ENCODE assay signal across 9 mouse cellular contexts in genomic region chr9:85325201-85325868, GRCm38 (mm10). TPM values are rescaled to one million over a fixed set of nuclear protein-coding genes. Genes with fewer than 3 reads are reported as not detected.
DNase-seq lines count a peak whose midpoint lies in the region; ATAC-seq lines count a peak whose summit lies in the region.
"Had no signal": no experiment of that assay in that cellular context is flagged by ENCODE, and none has a peak within 500 bp of the region (broad histone marks: within the 10 kb centered on the region; RNA-seq: fewer than 3 reads in every experiment).

No protein-coding gene starts in this region.

- DNase-seq in embryonic facial prominence, embryonic 10.5 days (ENCODE audit: low spot score): no peak
- DNase-seq in embryo, embryonic 11 days: peak; percentile 17
- peak; percentile 26 for DNase-seq in hindbrain, embryonic 11.5 days (ENCODE audit: low spot score)
- DNase-seq in left cerebral cortex, postnatal 25 days (ENCODE audit: low spot score in 2 of 2): no peak
- no peak for DNase-seq in thymus, postnatal 10 days (ENCODE audit: low spot score in 2 of 2)
- no peak for DNase-seq in layer of hippocampus, adult 18-20 months (ENCODE audit: low spot score in 2 of 2)

- ATAC-seq in embryonic facial prominence, embryonic 12.5 days (ENCODE audit: insufficient number of reproducible peaks, insufficient read depth, low FRiP score, low TSS enrichment): no peak
- ATAC-seq in hindbrain, embryonic 11.5 days (ENCODE audit: low FRiP score): no peak
- ATAC-seq in megakaryocyte-erythroid progenitor cell, adult 5-6 weeks (replicated peaks; ENCODE audit: low FRiP score, low TSS enrichment, poor library complexity, severe bottlenecking): peak; percentile 52

- H3K4me1 ChIP-seq in embryonic facial prominence, embryonic 12.5 days: no peaks in the 10 kb centered on the region
- H3K4me1 ChIP-seq in embryonic facial prominence, embryonic 10.5 days: peaks cover 17% of the 10 kb centered on the region
- H3K4me1 ChIP-seq in hindbrain, embryonic 11.5 days (replicated peaks; ENCODE audit: control insufficient read depth, insufficient read depth, low read length): peaks cover 4% of the 10 kb centered on the region; the same call in 1 of the 2 replicates

- no peak overlapping the region for H3K27ac ChIP-seq in embryonic facial prominence, embryonic 12.5 days
- no peak overlapping the region for H3K27ac ChIP-seq in embryonic facial prominence, embryonic 10.5 days (replicated peaks)
- H3K27ac ChIP-seq in hindbrain, embryonic 11.5 days (ENCODE audit: low read depth, low read length): no peak overlapping the region

- intact Hi-C loops in left cerebral cortex, postnatal 25 days (cut with DNase I): loop anchor here (5.0 kb wide), 4 partner anchors 983 to 1368 kb away; no protein-coding TSS in a partner anchor

- H3K9me3 ChIP-seq in embryonic facial prominence, embryonic 12.5 days: no peaks in the 10 kb centered on the region
- H3K9me3 ChIP-seq in embryonic facial prominence, embryonic 10.5 days: no peaks in the 10 kb centered on the region
- no peaks in the 10 kb centered on the region for H3K9me3 ChIP-seq in hindbrain, embryonic 11.5 days (ENCODE audit: control insufficient read depth, low read length)

- 39% methylated on average over 17 of the region's 17 CpGs for WGBS in embryonic facial prominence, embryonic 12.5 days
- WGBS in embryonic facial prominence, embryonic 10.5 days: 48% methylated on average over 17 of the region's 17 CpGs
- WGBS in hindbrain, embryonic 11.5 days: 48% methylated on average over 17 of the region's 17 CpGs

- no peaks in the 10 kb centered on the region for H3K36me3 ChIP-seq in embryonic facial prominence, embryonic 12.5 days
- H3K36me3 ChIP-seq in embryonic facial prominence, embryonic 10.5 days (replicated peaks): no peaks in the 10 kb centered on the region
- no peaks in the 10 kb centered on the region for H3K36me3 ChIP-seq in hindbrain, embryonic 11.5 days (ENCODE audit: control insufficient read depth, insufficient read depth, low read length)

- peaks cover 22% of the 10 kb centered on the region for H3K27me3 ChIP-seq in embryonic facial prominence, embryonic 12.5 days
- H3K27me3 ChIP-seq in embryonic facial prominence, embryonic 10.5 days (replicated peaks; ENCODE audit: low read depth, poor library complexity, severe bottlenecking): peaks cover 38% of the 10 kb centered on the region
- no peaks in the 10 kb centered on the region; the same call in 1 of the 2 replicates for H3K27me3 ChIP-seq in hindbrain, embryonic 11.5 days (ENCODE audit: control insufficient read depth, insufficient read depth, low read length)

- H3K4me2 ChIP-seq in embryonic facial prominence, embryonic 12.5 days (replicated peaks): peak overlapping the region; percentile 91
- no peak overlapping the region for H3K4me2 ChIP-seq in hindbrain, embryonic 11.5 days (replicated peaks; ENCODE audit: low read depth, low read length)

- H3K4me3 ChIP-seq in embryonic facial prominence, embryonic 12.5 days: peak overlapping the region; percentile 74
- no peak overlapping the region; the same call in 1 of the 2 replicates for H3K4me3 ChIP-seq in embryonic facial prominence, embryonic 10.5 days
- H3K4me3 ChIP-seq in hindbrain, embryonic 11.5 days (ENCODE audit: low read depth, low read length): peak overlapping the region; percentile 66

- no peak overlapping the region for H3K9ac ChIP-seq in embryonic facial prominence, embryonic 12.5 days
- no peak overlapping the region for H3K9ac ChIP-seq in hindbrain, embryonic 11.5 days (ENCODE audit: low read depth, low read length)

RNA-seq across cellular contexts. Expression of gene Tent5a, which starts 1.8 kb away (rescaled TPM):
- 6.1 and 6.9 TPM in 2 replicates for polyA plus RNA-seq in embryonic facial prominence, embryonic 12.5 days (2016; fragmentation: Nextera tagmentation; extraction: Ambion mirVana)
- 0.92 and 1.5 TPM in 2 replicates for polyA plus RNA-seq in embryonic facial prominence, embryonic 10.5 days (2016; fragmentation: Nextera tagmentation; extraction: Ambion mirVana)
- 4.9 and 5.2 TPM in 2 replicates for polyA plus RNA-seq in hindbrain, embryonic 11.5 days (2014; fragmentation: Nextera tagmentation; extraction: Ambion mirVana)
- total RNA-seq in megakaryocyte-erythroid progenitor cell, adult 5-6 weeks (2014; fragmentation: Nextera tagmentation): 26.0 and 27.2 TPM in 2 replicates
- 26.6 and 33.7 TPM in 2 replicates for total RNA-seq in megakaryocyte-erythroid progenitor cell, adult 5-6 weeks (2017)
- total RNA-seq in left cerebral cortex, postnatal 25 days (2021): 1 to 10 TPM; 3.6 to 3.7 TPM
- total RNA-seq in layer of hippocampus, adult 18-20 months (2021): 1 to 10 TPM; 3.5 to 5.3 TPM

RNA-seq across cellular contexts. Expression of gene Gm11114, which starts 12.8 kb away (rescaled TPM):
- polyA plus RNA-seq in embryonic facial prominence, embryonic 12.5 days (2016; fragmentation: Nextera tagmentation; extraction: Ambion mirVana): not detected in 2 replicates
- polyA plus RNA-seq in embryonic facial prominence, embryonic 10.5 days (2016; fragmentation: Nextera tagmentation; extraction: Ambion mirVana): not detected in 2 replicates
- polyA plus RNA-seq in hindbrain, embryonic 11.5 days (2014; fragmentation: Nextera tagmentation; extraction: Ambion mirVana): not detected in 2 replicates
- total RNA-seq in megakaryocyte-erythroid progenitor cell, adult 5-6 weeks (2014; fragmentation: Nextera tagmentation): not detected in 2 replicates
- total RNA-seq in megakaryocyte-erythroid progenitor cell, adult 5-6 weeks (2017): not detected in 2 replicates
- not detected for total RNA-seq in left cerebral cortex, postnatal 25 days (2021)
- total RNA-seq in layer of hippocampus, adult 18-20 months (2021): not detected
- polyA plus RNA-seq: large intestine, adult 2 months had no signal

Comparison
In these comparisons a context has a peak if more than half of its experiments do, and no peak if none do; other contexts are left out.
1. DNase-seq: peak in embryo, embryonic 11 days (single experiment) and hindbrain, embryonic 11.5 days (single experiment); none in embryonic facial prominence, embryonic 10.5 days (single experiment), left cerebral cortex, postnatal 25 days (0 of 2), thymus, postnatal 10 days (0 of 2) and layer of hippocampus, adult 18-20 months (0 of 2).
2. RNA of gene Tent5a, which starts 1.8 kb away (total RNA-seq): 26.0 to 33.7 TPM in megakaryocyte-erythroid progenitor cell, adult 5-6 weeks; 3.5 to 5.3 TPM in layer of hippocampus, adult 18-20 months and 3.6 to 3.7 TPM in left cerebral cortex, postnatal 25 days; every median in the first group is over 4 times any median in the second.